Mouse (Mus musculus) large intestine, adult 2 months (tissue): ENCODE results near the gene Camkmt. TPM values are rescaled to one million over a fixed set of nuclear protein-coding genes. Genes with fewer than 3 reads are reported as not detected.

Experiments used
- DNase-seq: peaks from one replicate; pipeline ENCODE4 v3.0.0-alpha.2; 2012; ENCODE audit warnings: low read depth, low spot score
- WGBS: fragments of 180-500 bp; shearing (Covaris S2); methylation state at CpG from one replicate; pipeline ENCODE4 v1.1.7; 2018; 5-methylcytosine and 5-hydroxymethylcytosine counted together
- polyA plus RNA-seq: library from polyadenylated mRNA; depleted of rRNA; stranded (reverse); fragments of >200 nt; gene quantifications from 2 replicates; pipeline ENCODE4 v1.2.3, GENCODE M21; 2012

Gene Camkmt
- polyA plus RNA-seq, 1 experiment: 1.9 TPM

- 81% methylated on average over 13 of the region's 13 CpGs for WGBS
- no peak for DNase-seq
Observed at GRCm38 (mm10) chr17:85258703-85259341, 168.5 kb downstream of the Camkmt start.

DNA sequence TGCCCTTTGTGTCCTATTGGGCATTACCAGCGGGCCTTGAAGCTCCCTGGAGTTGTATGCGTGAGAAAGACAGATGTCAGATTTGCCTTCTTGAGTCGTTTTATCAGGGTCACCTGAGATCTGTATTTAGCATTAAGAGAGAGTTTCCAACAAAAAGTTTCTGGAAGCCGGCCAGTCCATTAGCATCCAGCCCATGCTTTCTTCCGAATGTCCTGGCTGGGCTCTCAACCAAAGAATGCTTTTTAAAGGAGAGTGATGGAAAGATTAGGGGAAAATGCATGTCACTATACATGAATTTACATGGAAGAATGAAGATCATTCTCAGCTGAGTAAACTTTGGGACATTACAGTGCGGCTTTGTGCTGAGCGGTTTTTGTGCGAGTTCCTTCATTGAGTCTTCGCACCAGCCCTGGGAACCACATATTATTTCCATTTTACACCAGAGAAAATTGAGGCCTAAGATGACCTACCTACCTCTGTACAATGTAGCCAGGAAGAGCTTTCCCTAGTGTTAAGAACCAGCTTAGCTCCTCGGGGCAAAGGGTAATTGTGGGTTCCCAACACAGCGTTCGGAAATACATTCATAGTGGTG is 176.6 kb downstream of the Camkmt start:
- no peak for DNase-seq
- 85% methylated on average over 12 of the region's 12 CpGs for WGBS

- 92% methylated on average over 20 of the region's 20 CpGs for WGBS
- no peak for DNase-seq
Observed at GRCm38 (mm10) chr17:85271466-85272175, 181.3 kb downstream of the Camkmt start.

- no peak for DNase-seq
- 84% methylated on average over 7 of the region's 7 CpGs for WGBS
Observed at GRCm38 (mm10) chr17:85279720-85280119, 189.4 kb downstream of the Camkmt start.

- no peak for DNase-seq
- 71% methylated on average over 5 of the region's 5 CpGs for WGBS
Observed at GRCm38 (mm10) chr17:85282447-85282846, 192.1 kb downstream of the Camkmt start.

- no peak for DNase-seq
- 97% methylated on average over 4 of the region's 4 CpGs for WGBS
Observed at GRCm38 (mm10) chr17:85291154-85291553, 200.8 kb downstream of the Camkmt start.

- 96% methylated on average over 5 of the region's 5 CpGs for WGBS
- no peak for DNase-seq
Observed at GRCm38 (mm10) chr17:85291601-85292000, 201.2 kb downstream of the Camkmt start.

DNA sequence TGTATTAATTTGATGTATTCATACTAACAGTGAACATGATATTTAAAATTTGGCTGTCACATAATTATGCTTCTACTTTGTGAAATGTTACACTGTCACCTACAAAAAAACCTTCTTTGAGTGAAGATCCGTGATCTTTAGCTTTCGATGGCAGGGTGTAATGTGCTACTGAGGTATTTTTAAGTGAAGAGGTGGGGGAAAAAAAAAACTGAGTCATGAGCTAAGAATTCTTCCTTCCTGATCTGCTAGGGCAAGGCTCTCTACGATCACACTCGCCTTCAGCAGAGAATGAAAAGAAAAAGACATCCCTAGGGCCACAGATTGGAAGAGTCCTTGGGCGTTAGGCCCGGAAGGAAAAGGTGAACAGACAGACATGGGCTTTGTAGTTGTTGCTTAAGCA is 201.9 kb downstream of the Camkmt start:
- DNase-seq: no peak
- 86% methylated on average over 6 of the region's 6 CpGs for WGBS

DNA sequence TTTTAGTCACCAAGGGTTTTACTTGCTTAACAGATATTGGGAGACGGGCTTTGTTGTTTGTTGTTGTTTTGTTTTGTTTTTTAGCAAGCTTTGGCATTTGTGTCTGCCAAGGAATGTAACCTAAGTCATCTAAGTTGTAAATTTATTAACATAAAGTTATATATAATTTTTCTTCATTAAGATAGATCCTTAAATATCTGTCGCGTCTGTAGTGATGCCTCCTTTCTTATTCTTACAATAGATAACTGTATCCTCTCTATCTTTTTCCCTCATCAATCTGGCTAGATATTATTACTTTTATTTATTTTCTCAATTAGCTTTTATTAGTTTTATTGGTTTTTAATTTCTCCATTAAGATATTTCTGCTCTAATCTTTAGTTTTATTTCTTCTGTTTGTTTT is 213.3 kb downstream of the Camkmt start:
- DNase-seq: no peak
- WGBS: 98% methylated on average over 3 of the region's 3 CpGs

- DNase-seq: no peak
- 79% methylated on average over 7 of the region's 7 CpGs for WGBS
Observed at GRCm38 (mm10) chr17:85308566-85308965, 218.2 kb downstream of the Camkmt start.

- 85% methylated on average over 10 of the region's 10 CpGs for WGBS
- no peak for DNase-seq
Observed at GRCm38 (mm10) chr17:85309046-85309445, 218.7 kb downstream of the Camkmt start.

DNA sequence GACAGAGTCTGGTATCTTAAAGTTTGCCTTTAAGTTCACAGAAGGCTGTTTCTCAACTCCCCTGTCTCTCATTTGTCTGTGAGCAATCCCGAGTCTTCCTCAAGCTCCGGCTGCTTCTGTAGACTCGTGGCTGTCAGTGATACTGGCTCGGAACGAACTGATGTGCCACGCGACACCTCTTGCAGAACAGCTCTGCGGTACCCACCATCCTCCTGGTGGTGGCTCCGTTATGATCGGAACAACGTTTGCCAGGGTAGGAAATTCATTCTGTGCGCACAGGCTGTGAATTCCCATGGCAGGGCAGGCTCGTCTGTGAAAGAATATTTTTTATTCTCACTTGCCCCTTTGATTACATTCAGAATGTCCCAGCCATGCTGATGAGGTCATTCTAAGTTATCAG is 221.0 kb downstream of the Camkmt start:
- 83% methylated on average over 13 of the region's 13 CpGs for WGBS
- no peak for DNase-seq

- no peak for DNase-seq
- 84% methylated on average over 10 of the region's 10 CpGs for WGBS
Observed at GRCm38 (mm10) chr17:85318401-85318800, 228.0 kb downstream of the Camkmt start.

DNA sequence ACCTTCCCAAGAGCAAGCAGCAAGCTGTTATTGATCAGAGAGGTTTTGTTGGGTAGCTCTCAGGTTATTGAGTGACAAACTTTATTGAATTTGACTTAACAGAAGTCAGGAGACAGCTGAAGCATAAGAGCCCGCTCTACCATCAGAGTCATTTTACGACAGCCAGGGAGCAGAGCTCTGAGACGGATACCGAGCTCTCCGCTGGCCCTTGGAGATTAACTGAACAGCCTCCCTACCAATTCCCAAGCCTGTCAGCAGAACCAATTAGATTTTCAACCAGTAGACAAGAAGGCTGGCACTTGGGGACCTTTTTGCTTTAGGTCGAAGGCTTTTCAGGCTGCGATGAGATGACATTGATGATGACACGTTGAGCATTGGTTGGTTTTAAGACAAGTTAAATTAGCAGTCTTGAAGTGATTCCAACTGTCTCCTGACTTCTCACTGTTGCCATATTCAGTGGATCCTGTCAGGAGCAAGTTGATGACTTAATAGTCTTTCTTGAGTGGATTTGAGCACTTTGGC is 229.5 kb downstream of the Camkmt start:
- no peak for DNase-seq
- 68% methylated on average over 8 of the region's 8 CpGs for WGBS

DNA sequence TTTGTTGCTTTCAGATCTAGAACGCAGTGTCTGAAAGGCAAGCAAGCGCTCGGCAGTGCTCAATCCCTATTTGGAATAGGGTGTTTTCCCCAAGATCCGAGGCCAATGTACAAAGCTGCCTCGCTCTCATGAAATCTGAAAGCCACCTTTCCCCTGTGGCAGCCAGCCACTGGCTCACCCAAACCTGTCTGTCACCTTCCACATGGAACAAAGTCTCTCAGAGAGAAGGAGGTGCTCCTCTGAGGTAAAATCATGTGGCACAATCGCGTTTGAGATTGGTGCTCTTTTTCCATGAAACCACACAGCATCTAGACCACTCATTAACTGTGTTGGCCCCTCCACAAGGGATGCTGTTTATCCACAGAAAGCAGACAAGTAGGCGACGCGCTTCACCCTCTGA is 238.5 kb downstream of the Camkmt start:
- 89% methylated on average over 10 of the region's 10 CpGs for WGBS
- no peak for DNase-seq

DNA sequence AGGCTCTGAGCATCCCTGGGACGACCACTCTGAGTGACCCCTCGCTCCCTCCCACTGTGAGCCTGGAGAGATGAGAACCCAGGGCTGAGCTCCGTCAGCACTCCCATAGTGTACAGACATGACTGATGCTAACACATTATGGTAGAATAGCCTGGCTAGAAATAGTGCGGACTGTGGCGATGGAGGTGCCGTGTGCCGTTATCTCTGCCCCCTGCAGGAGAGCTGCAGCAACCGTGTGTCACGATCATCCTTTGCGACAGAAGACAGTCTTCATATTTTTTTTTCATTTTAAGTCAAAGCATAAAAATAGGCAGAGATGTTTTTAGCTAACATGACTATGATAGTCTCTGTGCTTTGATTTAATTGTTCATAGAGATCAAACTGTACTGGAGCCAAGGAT is 245.1 kb downstream of the Camkmt start:
- DNase-seq: no peak
- 84% methylated on average over 10 of the region's 10 CpGs for WGBS

DNA sequence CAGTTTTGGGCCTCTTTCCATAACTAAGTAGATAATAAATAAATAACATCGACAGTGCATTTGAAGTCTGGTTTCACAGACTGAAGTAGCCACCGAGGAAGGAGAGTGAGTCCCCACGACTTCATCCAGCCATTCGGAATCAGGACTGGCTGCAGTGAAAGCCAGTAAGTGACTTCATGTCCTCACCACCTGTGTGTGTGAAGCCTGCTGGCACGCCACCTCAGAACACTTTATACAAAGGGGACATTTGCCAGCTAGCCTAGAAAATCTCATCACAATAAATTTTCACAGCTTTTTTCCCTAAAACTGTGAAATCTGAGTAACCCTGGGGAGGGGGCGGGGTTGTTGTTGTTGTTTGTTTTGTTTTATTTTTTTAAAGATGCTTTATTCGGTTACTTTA is 247.3 kb downstream of the Camkmt start:
- 76% methylated on average over 7 of the region's 7 CpGs for WGBS
- DNase-seq: no peak

DNA sequence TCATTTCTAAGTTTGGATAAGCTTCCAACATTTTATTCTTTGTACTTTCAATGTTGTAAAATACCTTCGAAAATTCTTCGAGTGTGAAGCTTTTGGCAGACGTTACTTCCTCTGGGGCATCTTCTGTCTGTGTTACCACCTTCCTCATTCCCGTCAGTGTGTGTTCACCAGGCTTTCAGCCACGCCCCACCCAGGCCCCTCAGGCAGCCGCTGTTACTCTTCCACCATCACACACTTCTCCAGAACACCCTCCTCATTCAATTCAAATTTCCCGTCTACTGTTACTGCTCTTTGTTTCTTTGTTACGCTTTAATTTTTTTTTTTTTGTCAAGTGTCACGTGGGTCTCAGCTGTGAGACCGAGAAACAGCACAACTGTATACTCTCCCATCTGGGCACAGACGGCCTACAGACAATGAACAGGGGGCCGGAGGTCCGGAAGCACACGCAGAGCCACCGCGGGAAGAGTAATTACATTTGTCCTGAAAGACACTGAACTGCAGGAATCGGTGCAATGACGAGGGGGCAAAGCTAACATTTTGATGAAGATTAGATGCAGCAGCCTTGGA is 250.9 kb downstream of the Camkmt start:
- WGBS: 63% methylated on average over 18 of the region's 18 CpGs
- DNase-seq: no peak

- 87% methylated on average over 5 of the region's 5 CpGs for WGBS
- no peak for DNase-seq
Observed at GRCm38 (mm10) chr17:85342471-85342870, 252.1 kb downstream of the Camkmt start.

GRCm38 (mm10) chr17:85343435-85343834 is 253.1 kb downstream of the Camkmt start:
- no peak for DNase-seq
- 89% methylated on average over 13 of the region's 13 CpGs for WGBS

DNA sequence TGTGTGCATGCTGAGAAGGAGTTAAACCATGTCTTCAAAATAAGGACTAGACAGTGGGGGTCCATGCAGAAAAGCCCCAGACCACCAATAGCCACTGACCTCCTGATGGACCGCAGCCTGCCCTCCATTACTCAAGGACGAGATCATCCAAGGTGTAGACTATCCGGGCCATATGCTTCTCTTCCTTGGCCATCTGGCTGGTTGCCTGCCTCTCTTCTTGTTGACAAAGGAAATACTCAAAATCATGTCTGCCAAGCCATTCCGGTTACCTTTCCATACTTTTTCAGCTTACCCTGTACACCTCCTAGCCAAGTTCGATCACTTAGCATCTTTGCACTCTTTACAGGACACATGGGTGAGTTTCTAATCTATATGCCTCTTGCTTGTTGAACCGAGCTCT is 256.3 kb downstream of the Camkmt start:
- DNase-seq: no peak
- WGBS: 84% methylated on average over 6 of the region's 6 CpGs
